Mouse (Mus musculus) left cerebral cortex, postnatal 10 days (tissue): ENCODE results near the gene Commd1. TPM values are rescaled to one million over a fixed set of nuclear protein-coding genes. Genes with fewer than 3 reads are reported as not detected.

ENCODE experiments used
- DNase-seq, 2 experiments: peaks; one replicate each; pipeline ENCODE4 v3.0.0; 2021 to 2022; ENCODE audit warnings: low spot score in 2 of 2, mixed read lengths in 1 of 2; ENCODE audit errors: extremely low spot score in 1 of 2
- intact Hi-C: fragments of 180-260 bp; cut with DNase I; formaldehyde crosslinking; loops from one replicate; pipeline ENCODE4 v1.15.1; 2025
- total RNA-seq, 2 experiments: library from RNA; stranded (reverse); gene quantifications; 2 replicates each; pipeline ENCODE4 v1.2.3; 2021

Gene Commd1
- total RNA-seq, 2 experiments from 2014 or later, result 52.0 to 52.3 TPM

- DNase-seq, result peak in 1 of 2 experiments; percentile 35
- intact Hi-C loops, result no loop called here
These were observed 107.4 kb downstream of the Commd1 start for GRCm38 (mm10) chr11:22874747-22875146.

GRCm38 (mm10) chr11:22873383-22873782 lies 108.8 kb downstream of the Commd1 start:
- DNase-seq, result peak in 1 of 2 experiments; percentile 40
- intact Hi-C loops, result no loop called here

DNA sequence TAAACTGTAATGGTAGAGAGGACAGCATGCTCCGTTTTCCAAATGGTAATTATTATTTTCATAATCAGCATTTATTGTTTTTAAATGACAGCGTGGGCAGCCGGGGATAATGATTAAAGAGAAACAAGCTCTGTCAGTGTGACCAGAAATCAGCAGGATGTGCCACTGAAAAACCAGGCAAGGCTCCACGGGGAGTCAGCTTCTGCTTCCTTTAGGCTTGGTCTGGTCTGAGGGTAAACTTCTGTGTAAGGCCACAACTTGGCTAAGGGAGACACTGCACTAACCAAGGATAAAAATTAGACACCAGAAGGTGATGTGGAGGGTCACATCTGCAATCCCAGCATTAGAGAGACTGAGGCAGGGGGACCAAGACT lies 109.9 kb downstream of the Commd1 start:
- DNase-seq, result no peak
- intact Hi-C loops, result no loop called here

DNA sequence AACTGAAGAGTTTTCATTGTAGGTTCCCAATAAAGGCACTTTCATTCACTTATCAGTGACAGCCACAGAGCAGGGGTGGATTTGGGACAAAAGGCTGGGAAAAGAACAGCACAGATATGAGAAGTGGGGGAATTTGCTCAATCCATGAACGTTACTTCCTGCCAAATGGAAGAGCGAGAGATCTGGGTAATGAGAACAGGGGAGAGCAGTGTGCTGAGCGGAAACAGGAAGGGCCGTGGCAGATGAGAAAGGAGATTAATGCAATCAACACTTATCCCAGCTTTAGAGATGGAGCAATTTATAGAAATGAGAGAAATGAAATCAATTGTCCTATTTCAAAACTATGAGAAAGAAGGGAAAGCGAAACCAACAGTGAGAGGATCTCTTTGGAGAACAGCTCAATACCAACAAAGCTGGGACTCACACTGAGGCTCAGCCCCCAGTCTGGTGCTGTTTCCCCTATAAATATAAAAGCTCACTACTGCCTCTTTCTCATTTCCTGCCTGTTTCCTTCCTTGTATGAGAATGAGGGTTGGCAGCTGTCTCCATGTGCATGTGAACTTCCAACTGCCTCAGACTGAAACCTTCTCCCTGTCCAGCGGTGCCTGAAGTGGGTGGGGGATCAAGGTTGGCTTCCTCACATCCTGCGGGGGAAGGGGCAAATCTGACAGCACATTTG lies 110.4 kb downstream of the Commd1 start:
- intact Hi-C loops, result no loop called here
- no peak for DNase-seq

DNA sequence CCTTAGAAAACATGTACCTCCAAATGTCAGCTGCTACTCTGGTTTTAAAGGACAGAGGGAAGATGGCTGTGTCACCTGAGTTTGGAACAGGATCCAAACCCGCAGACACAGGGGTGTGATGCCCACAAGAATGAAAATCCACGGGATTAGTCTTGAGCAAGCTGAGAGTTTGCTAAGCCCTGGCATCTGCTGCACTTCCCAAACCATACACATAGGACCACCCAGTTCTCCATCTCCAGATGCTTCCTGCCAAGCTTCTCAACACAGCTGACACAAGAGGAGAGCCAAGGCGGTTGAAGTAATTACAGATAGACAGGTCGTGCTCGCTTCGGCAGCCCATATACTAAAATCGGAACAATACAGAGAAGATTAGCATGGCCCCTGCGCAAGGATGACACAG lies 113.6 kb downstream of the Commd1 start:
- intact Hi-C loops, result no loop called here
- DNase-seq, result no peak

GRCm38 (mm10) chr11:22867691-22868090 lies 114.5 kb downstream of the Commd1 start:
- DNase-seq, result no peak
- intact Hi-C loops, result no loop called here

DNA sequence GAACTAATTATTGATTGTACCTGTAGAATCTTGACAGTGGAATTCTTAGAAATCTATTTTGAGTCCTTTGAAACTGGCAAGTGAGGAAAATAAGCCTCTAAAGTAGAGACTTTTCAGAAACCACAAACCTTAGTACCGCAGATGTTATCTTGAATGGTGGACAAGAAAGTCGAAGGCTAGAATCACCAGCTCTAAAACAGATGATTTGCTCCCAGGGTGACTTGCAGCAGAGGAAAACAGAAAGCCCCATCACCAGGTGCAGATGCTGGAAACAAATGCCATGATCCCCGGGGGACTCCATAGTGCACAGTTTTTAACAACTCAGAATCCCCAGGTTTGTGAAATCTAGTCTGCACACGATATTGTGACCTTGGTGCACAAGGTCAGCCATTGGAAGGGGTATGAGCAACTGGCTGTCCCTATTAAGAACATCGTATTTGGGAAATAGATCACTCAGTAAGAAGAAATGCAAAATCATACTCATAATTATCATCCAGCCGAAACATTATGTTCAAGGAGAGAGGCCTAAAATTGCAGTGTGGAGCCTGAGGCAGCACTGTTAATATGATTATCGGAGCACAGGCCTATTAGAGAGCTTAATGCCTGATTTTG lies 116.4 kb downstream of the Commd1 start:
- intact Hi-C loops, result no loop called here
- DNase-seq, result no peak

DNA sequence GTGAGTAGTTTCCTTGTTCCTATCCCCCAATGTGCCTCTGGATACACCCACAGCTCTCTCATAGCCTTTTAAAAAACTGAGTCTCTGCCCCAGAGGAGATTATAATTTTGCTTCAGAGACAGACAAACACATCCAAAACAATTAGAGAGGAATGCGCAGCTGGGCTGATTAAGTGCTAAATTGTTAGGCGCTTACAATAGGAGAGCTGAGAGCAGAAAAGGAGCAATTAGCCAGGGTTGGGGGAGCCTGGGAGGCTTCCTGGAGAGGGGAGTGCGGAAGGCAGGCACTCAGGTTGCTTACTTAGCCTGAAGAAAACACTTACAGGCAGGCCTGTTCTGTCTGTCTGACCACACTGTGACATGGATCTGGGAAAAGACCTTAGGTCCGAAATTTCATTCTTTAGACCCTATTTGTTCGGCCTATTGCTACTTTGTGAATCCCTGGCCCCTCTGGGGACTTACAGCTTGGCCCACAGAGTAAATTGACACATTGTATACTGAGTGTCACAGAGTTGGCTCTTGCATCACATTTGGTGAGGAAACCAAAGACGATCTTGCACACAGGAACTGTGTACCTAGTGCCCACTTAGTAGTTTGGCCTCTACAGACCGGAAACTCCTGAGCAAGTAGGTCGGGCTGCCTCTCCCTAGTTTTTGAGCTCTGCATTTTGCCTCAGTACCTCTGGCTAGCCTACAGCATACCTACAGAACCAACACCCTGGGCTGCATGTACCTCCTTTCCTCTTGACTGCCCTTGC lies 117.7 kb downstream of the Commd1 start:
- intact Hi-C loops, result loop anchor here (5.0 kb wide), 2 partner anchors 93 to 232 kb away; no protein-coding TSS in a partner anchor
- no peak for DNase-seq

DNA sequence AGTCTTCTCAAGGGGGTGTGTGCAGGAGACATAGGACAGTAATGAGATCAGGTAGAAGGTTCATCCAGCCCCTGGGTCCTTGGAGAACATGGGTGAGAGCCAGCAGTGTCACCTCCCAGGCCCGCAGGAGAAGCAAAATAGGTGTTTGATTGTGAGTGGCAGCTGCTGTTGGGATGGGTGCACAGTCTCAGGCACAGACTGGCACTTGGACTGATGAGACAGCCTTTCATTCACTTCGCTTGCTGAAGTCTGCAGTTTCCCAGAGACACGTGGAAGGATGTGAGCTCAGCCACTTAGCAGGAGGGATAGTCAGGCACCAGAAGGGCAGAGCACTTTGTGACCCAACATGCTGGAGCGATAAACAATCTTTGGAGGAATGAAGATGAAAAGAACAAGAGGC lies 118.6 kb downstream of the Commd1 start:
- intact Hi-C loops, result loop anchor here (5.0 kb wide), 2 partner anchors 94 to 231 kb away; no protein-coding TSS in a partner anchor
- DNase-seq, result no peak

DNA sequence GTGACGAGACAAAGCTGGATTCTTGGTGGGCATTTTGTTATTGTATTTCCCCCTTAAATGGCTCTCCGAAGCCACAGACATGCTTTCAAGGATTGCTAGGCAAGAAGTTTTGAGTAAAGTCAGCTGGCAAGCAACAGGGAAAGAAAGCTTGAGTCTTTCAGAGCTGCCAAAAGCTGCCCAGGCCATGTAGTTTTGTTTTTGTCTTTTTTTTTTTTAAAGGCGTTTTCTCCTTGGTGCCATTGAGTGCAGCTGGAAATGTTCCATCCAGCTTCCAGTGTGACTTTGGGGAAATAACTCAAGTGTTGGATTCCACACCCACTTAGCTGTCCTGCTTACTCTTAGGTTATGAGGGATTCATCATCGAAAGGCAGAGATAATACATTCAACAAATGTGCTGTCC lies 120.9 kb downstream of the Commd1 start:
- DNase-seq, result no peak
- intact Hi-C loops, result loop anchor here (5.0 kb wide), 2 partner anchors 96 to 229 kb away; no protein-coding TSS in a partner anchor

DNA sequence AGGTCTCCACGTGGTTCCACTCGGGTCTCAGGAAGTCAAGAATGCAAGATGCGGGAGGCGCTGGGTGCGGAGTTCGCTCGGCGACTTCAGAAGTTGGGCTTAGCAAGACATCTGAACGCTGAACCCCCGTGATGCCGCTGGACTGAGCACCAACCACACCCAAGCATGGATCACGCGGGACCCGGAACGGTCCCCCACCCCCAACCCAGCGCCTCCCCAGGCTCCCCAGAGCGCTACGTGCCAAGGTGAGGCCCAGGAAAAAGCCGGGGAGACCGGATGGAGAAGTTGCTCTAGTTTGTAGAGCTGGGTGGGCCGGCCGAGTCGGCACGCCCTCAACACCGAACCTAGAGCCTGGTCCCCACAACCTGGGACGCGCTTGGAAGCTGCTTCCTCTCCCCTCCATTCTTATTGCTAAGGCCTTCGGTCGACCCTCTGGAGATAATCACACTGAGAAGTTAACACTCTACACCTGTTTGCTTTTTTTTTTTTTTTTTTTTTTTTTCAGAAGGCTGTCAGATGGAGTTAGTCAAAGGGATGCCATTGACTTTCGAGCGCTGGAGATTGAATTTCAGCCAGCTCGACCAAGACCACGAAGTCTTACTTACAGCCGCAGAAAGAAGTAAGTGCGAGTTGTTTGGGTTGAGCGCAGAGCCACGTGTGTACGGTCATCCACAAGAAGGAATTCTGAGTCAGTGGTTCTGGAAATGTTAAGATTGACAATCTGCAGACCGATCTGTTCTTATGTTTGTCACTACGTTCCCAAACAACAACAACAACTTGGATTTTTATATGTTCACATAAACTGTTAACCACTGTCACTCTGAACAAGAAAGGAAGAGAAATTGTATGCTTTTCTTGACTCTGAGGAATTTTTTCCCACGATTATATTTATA lies 121.6 kb downstream of the Commd1 start, which contains the start of gene B3gnt2:
TSS of gene B3gnt2 (minus strand) at position 627 of the 893 bp plus-strand sequence.
- peak in 1 of 2 experiments; percentile 58 for DNase-seq
- intact Hi-C loops, result loop anchor here (5.0 kb wide), 2 partner anchors 97 to 228 kb away; no protein-coding TSS in a partner anchor

DNA sequence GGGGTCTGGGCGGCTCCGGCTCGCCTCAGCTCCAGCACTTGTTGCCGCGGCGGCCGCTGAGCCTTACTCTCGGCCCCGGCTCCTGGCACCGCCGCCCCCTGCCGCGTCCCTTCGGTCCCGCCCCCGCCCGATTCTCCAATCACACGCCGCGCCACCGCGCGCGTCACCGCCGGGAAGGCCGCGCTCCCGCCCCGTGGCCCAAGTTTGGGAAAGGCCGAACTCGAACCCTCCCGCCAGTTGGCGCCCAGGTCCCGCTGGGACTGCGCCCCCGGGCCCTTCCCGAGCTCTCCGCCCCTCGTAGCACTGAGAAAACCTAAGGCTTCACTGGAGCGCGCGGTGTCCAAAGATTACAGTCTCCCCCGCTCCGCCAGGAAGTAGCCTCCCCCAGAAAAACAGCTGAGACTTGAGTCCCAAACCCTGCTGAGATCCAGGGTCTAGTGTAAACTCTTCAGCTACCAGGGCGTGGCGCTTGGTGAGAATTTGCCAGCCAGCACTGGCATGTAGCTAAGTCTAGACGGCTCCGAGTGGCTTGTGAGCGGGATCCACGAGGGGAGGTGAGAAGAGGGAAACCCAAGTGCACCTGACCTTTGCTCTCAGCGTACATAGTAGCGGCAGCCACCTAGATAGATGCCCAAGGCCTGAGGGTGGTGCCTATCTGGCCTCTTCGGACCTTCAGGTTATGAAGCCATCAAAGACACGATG lies 122.4 kb downstream of the Commd1 start:
- intact Hi-C loops, result loop anchor here (5.0 kb wide), 3 partner anchors 98 to 227 kb away; no protein-coding TSS in a partner anchor
- peak; percentile 45 to 93 for DNase-seq

- intact Hi-C loops, result loop anchor here (5.0 kb wide), 1 partner anchor 108 kb away; no protein-coding TSS in a partner anchor
- no peak for DNase-seq
These were observed 122.9 kb downstream of the Commd1 start for GRCm38 (mm10) chr11:22859301-22859632.

GRCm38 (mm10) chr11:22858441-22859300 lies 123.5 kb downstream of the Commd1 start:
- DNase-seq, result peak in 1 of 2 experiments; percentile 35
- intact Hi-C loops, result loop anchor here (5.0 kb wide), 1 partner anchor 109 kb away; no protein-coding TSS in a partner anchor

DNA sequence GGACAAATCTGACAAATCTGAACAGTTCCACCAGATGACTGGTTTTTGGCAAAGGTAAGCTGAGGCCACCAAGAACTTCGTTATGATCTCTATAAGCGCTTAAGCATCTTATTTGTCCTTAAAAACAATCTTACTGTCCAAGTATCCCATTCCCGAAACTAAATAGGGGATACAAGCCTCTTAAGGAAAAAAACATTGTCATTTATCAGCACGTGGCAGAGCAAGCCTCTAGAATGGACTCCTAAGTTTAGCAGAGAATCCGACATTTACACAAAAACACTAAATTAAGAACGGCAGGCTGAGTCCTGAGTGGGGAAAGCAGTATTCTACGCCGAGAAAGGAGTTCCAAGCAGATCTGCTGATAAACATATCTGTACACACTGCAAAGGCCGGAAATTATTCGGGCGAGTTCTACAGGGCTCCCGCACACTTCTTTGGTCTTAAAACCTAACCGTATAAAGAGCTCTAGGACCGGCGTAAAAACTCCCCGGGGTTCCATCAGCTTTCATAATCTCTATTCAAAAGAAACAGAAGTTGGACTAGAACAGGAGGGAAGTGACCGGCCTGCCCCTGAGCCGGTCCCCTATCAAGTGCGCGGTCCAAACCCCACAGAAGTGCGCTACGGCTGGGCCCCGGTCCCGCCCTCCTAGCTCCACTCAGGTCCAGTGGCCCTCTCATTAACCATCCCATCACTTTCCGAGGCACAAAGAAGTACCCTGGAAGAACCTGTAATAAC lies 124.3 kb downstream of the Commd1 start:
- intact Hi-C loops, result loop anchor here (5.0 kb wide), 1 partner anchor 109 kb away; no protein-coding TSS in a partner anchor
- peak in 1 of 2 experiments; percentile 38 for DNase-seq

GRCm38 (mm10) chr11:22857106-22857704 lies 125.0 kb downstream of the Commd1 start:
- intact Hi-C loops, result loop anchor here (5.0 kb wide), 1 partner anchor 110 kb away; no protein-coding TSS in a partner anchor
- DNase-seq, result no peak
